Mouse (Mus musculus): ENCODE results near the gene Wnt10a. TPM values are rescaled to one million over a fixed set of nuclear protein-coding genes. Genes with fewer than 3 reads are reported as not detected.
"Not testable (repeated sequence)": the region's sequence is repeated elsewhere in the genome, so short reads cannot be mapped to it uniquely, and the experiment has no call there.

Wnt10a gene
- total and polyA plus RNA-seq, 3 experiments: 126 to 187 (median 155) TPM

DNA sequence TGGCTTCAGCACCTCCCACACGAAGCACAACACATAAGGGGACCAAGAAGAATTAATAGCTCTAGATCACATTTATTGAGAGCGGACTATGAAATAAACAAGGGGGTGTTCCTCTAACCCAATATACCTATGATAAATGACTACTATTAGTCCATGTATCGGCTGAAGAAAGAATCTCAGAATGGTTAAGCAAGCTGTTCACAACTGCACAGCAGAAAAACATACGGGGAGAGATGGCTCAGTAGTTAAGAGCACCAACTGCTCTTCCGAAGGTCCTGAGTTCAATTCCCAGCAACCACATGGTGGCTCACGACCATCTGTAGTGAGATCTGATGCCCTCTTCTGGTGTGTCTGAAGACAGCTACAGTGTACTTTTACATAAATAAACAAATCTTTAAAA is 24.6 kb downstream of the Wnt10a start:
- dilution Hi-C loops (cut with MboI; ENCODE audit: extremely low pct_ligation_motif_present, extremely low pct_unique_long_range_greater_than_20kb, low sequenced_read_pairs); H3K27me3 ChIP-seq (replicated peaks); H3K9me3 ChIP-seq (replicated peaks; ENCODE audit: low read length); DNase-seq (ENCODE audit: extremely low read depth); in situ Hi-C loops (cut with MboI; ENCODE audit: low pct_ligation_motif_present, low pct_unique_long_range_greater_than_20kb, low sequenced_read_pairs); H3K36me3 ChIP-seq (replicated peaks in 1 of 2; ENCODE audit: control insufficient read depth in 1 of 2, insufficient read depth in 1 of 2, low read length in 1 of 2); H3K79me2 ChIP-seq (replicated peaks; ENCODE audit: control insufficient read depth, extremely low read depth, insufficient read depth, poor library complexity, severe bottlenecking); H3K4me3 ChIP-seq (replicated peaks in 1 of 3; ENCODE audit: low read depth in 2 of 3, low read length in 2 of 3, poor library complexity in 1 of 3): not testable (repeated sequence)
- H3K27ac ChIP-seq (ENCODE audit: insufficient read depth, low read depth): 0 out of 2 replicates have a peak overlapping the region, but pooled peaks have one; percentile 1
- H3K4me2 ChIP-seq (ENCODE audit: insufficient read depth, low read depth, poor library complexity, severe bottlenecking): peak overlapping the region; percentile 29; the same call in 1 of the 2 replicates
- H3K9ac ChIP-seq (ENCODE audit: insufficient read depth, low read depth): peak overlapping the region; percentile 95; the same call in 1 of the 2 replicates
- TF ChIP-seq CTCF (conservative IDR thresholded peaks at IDR 0.05 in 1 of 2, IDR thresholded peaks at IDR 0.05 in 1 of 2; ENCODE audit: low read depth in 2 of 2, low read length in 2 of 2): peak in 1 of 2 experiments; percentile 27; a peak in 2 of 4 replicates
- TF ChIP-seq TBP (conservative IDR thresholded peaks at IDR 0.05; ENCODE audit: low read depth, low read length): peak; percentile 92
- 0 out of 2 replicates have a peak, but pooled peaks have one; percentile 9 for TF ChIP-seq MAFK (IDR thresholded peaks at IDR 0.05; ENCODE audit: insufficient replicate concordance, low read length)
- H3K4me1 ChIP-seq (ENCODE audit: control insufficient read depth in 1 of 2, insufficient read depth in 2 of 2): peaks cover 7 to 33% of the 10 kb centered on the region in 2 experiments; a peak in 3 of 4 replicates

GRCm38 (mm10) chr1:74816612-74817199 is 25.4 kb downstream of the Wnt10a start:
- H3K27me3 ChIP-seq (replicated peaks): peaks cover 1% of the 10 kb centered on the region
- peaks cover 7 to 33% of the 10 kb centered on the region in 2 experiments; a peak in 3 of 4 replicates for H3K4me1 ChIP-seq (ENCODE audit: control insufficient read depth in 1 of 2, insufficient read depth in 2 of 2)
- no peaks in the 10 kb centered on the region for H3K9me3 ChIP-seq (replicated peaks; ENCODE audit: low read length)
- H3K36me3 ChIP-seq (replicated peaks in 1 of 2; ENCODE audit: control insufficient read depth in 1 of 2, insufficient read depth in 1 of 2, low read length in 1 of 2): peaks cover 0 to 8% of the 10 kb centered on the region in 2 experiments
- peak; percentile 95 for DNase-seq (ENCODE audit: extremely low read depth)
- in situ Hi-C loops (cut with MboI; ENCODE audit: low pct_ligation_motif_present, low pct_unique_long_range_greater_than_20kb, low sequenced_read_pairs): no loop called here
- H3K79me2 ChIP-seq (replicated peaks; ENCODE audit: control insufficient read depth, extremely low read depth, insufficient read depth, poor library complexity, severe bottlenecking): no peaks in the 10 kb centered on the region
- peak overlapping the region; percentile 68 to 95 (median 86) for H3K4me3 ChIP-seq (replicated peaks in 1 of 3; ENCODE audit: low read depth in 2 of 3, low read length in 2 of 3, poor library complexity in 1 of 3)
- dilution Hi-C loops (cut with MboI; ENCODE audit: extremely low pct_ligation_motif_present, extremely low pct_unique_long_range_greater_than_20kb, low sequenced_read_pairs): no loop called here
- H3K9ac ChIP-seq (ENCODE audit: insufficient read depth, low read depth): peak overlapping the region; percentile 95
- peak overlapping the region; percentile 44 for H3K27ac ChIP-seq (ENCODE audit: insufficient read depth, low read depth)
- H3K4me2 ChIP-seq (ENCODE audit: insufficient read depth, low read depth, poor library complexity, severe bottlenecking): peak overlapping the region; percentile 29
- TF ChIP-seq MYC (IDR thresholded peaks at IDR 0.05; ENCODE audit: low read depth, low read length): peak; percentile 73
- TF ChIP-seq MAX (IDR thresholded peaks at IDR 0.05; ENCODE audit: low read length): peak; percentile 67
- TF ChIP-seq CHD1 (IDR thresholded peaks at IDR 0.05; ENCODE audit: low read depth, low read length): 0 out of 2 replicates have a peak, but pooled peaks have one; percentile 61
- peak; percentile 73 for TF ChIP-seq HCFC1 (IDR thresholded peaks at IDR 0.05; ENCODE audit: low read depth, low read length)
- TF ChIP-seq MXI1 (IDR thresholded peaks at IDR 0.05; ENCODE audit: low read depth, low read length): peak; percentile 86
- no peak for TF ChIP-seq ZNF384 (IDR thresholded peaks at IDR 0.05; ENCODE audit: low read depth, low read length)
- TF ChIP-seq RAD21 (IDR thresholded peaks at IDR 0.05; ENCODE audit: low read depth, low read length): no peak
- peak; percentile 74 for TF ChIP-seq MEF2A (IDR thresholded peaks at IDR 0.05; ENCODE audit: borderline replicate concordance, low read depth, low read length)
- peak; percentile 87 for TF ChIP-seq UBTF (IDR thresholded peaks at IDR 0.05; ENCODE audit: low read depth, low read length)
- TF ChIP-seq MAFK (IDR thresholded peaks at IDR 0.05; ENCODE audit: insufficient replicate concordance, low read length): peak; percentile 65; the same call in 1 of the 2 replicates
- no peak for TF ChIP-seq SMC3 (IDR thresholded peaks at IDR 0.05; ENCODE audit: low read depth, low read length)
- peak; percentile 97 for TF ChIP-seq NELFE (IDR thresholded peaks at IDR 0.05; ENCODE audit: low read depth, low read length)
- TF ChIP-seq KAT2A (IDR thresholded peaks at IDR 0.05; ENCODE audit: insufficient replicate concordance, low read length): 0 out of 2 replicates have a peak, but pooled peaks have one; percentile 62
- TF ChIP-seq JUND (conservative IDR thresholded peaks at IDR 0.05; ENCODE audit: low read depth, low read length): no peak
- no peak for TF ChIP-seq ETS1 (conservative IDR thresholded peaks at IDR 0.05; ENCODE audit: low read depth, low read length)
- no peak; the same call in 1 of the 2 replicates for TF ChIP-seq EP300 (IDR thresholded peaks at IDR 0.05; ENCODE audit: low read length)
- 0 out of 2 replicates have a peak, but pooled peaks have one; percentile 48 for TF ChIP-seq MAZ (IDR thresholded peaks at IDR 0.05; ENCODE audit: low read depth, low read length)
- TF ChIP-seq ZMIZ1 (IDR thresholded peaks at IDR 0.05; ENCODE audit: low read depth, low read length): peak; percentile 96
- peak; percentile 98 for TF ChIP-seq ELF1 (IDR thresholded peaks at IDR 0.05; ENCODE audit: low read depth, low read length)
- TF ChIP-seq PAX5 (IDR thresholded peaks at IDR 0.05; ENCODE audit: low read length): no peak
- peak; percentile 82 for TF ChIP-seq IRF4 (IDR thresholded peaks at IDR 0.05; ENCODE audit: low read depth, low read length)
- no peak for TF ChIP-seq ZKSCAN1 (IDR thresholded peaks at IDR 0.05; ENCODE audit: borderline replicate concordance, low read depth, low read length)
- TF ChIP-seq NRF1 (IDR thresholded peaks at IDR 0.05; ENCODE audit: low read depth, low read length): peak; percentile 41; the same call in 1 of the 2 replicates
- peak; percentile 97 for TF ChIP-seq POLR2A (IDR thresholded peaks at IDR 0.05; ENCODE audit: low read depth, low read length)
- peak; percentile 98 for TF ChIP-seq TBP (conservative IDR thresholded peaks at IDR 0.05; ENCODE audit: low read depth, low read length)
- no peak for TF ChIP-seq E2F4 (IDR thresholded peaks at IDR 0.05; ENCODE audit: insufficient replicate concordance, low read depth, low read length)
- peak; percentile 90; the same call in 1 of the 2 replicates for TF ChIP-seq SIN3A (IDR thresholded peaks at IDR 0.05; ENCODE audit: low read length)
- no peak for TF ChIP-seq ZC3H11A (IDR thresholded peaks at IDR 0.05; ENCODE audit: low read depth, low read length)
- TF ChIP-seq BHLHE40 (IDR thresholded peaks at IDR 0.05; ENCODE audit: low read depth, low read length): no peak
- no peak for TF ChIP-seq GABPA (IDR thresholded peaks at IDR 0.05; ENCODE audit: insufficient replicate concordance, low read depth, low read length)

Data from CH12.LX (cell line).